Mouse (Mus musculus): Measurements from ENCODE around the gene Gpn1. TPM values are rescaled to one million over a fixed set of nuclear protein-coding genes. Genes with fewer than 3 reads are reported as not detected.

Gpn1 gene
- polyA plus RNA-seq (2014; fragmentation: Nextera tagmentation; extraction: Ambion mirVana): 66.7 and 73.3 TPM in 2 replicates

DNA sequence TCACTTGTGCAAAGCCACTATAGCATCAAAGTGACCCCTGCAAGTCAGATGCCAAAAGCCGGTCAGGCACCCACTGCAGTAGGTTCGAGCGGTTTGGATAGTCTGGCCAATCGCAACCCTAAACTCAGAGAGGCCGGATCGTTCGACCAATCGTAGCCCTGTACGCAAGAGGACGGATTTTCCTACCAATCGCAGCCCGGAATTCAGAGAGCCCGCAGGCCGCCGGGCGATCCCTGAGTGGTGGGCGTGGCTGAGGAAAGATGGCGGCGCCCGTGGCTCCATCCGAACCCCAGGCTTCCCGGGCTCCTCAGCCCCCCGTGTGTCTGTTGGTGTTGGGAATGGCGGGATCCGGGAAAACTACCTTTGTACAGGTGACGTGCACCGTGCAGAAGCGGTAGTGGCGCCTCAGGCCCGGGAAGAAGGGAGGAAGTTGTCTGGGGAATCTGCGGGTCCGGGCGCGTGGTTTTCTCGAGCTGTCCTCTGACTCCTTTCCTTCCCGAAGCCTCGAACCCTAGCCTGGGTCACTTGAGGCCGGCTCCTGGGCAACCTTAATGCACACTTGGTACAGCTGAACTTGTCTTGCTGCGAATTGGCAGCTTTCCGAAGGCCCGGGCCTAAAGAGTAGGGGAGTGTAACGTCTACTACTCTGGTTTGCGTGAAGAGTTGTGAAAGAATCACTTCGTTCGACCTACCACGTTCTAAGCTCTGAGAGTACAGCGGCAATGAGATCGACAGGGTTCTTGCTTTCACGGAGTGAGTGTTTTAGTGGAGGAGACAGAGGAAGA, at the start of gene Gpn1:
TSS of gene Gpn1 (plus strand) at position 229 of the 785 bp plus-strand sequence.
- Histone ChIP-seq H3K4me2 (replicated peaks; ENCODE audit: low read depth, low read length) (peak within 1 kb of the TSS; percentile 64), H3K9me3 (ENCODE audit: control insufficient read depth, low read length) (no peaks in the 10 kb centered on the region), H3K27ac (ENCODE audit: low read depth, low read length) (no peak within 1 kb of the TSS), H3K4me3 (ENCODE audit: low read depth, low read length) (peak within 1 kb of the TSS; percentile 68), H3K4me1 (replicated peaks; ENCODE audit: control insufficient read depth, insufficient read depth, low read length) (peaks cover 3% of the 10 kb centered on the region; the same call in 1 of the 2 replicates), H3K27me3 (ENCODE audit: control insufficient read depth, insufficient read depth, low read length) (no peaks in the 10 kb centered on the region), H3K9ac (ENCODE audit: low read depth, low read length) (peak within 1 kb of the TSS; percentile 61), H3K36me3 (ENCODE audit: control insufficient read depth, insufficient read depth, low read length) (peaks cover 7% of the 10 kb centered on the region)
- DNase-seq (ENCODE audit: low spot score) (peak; percentile 91), ATAC-seq (ENCODE audit: low FRiP score) (peak; percentile 100)
- WGBS: under 1% methylated on average over 49 of the region's 49 CpGs

DNA sequence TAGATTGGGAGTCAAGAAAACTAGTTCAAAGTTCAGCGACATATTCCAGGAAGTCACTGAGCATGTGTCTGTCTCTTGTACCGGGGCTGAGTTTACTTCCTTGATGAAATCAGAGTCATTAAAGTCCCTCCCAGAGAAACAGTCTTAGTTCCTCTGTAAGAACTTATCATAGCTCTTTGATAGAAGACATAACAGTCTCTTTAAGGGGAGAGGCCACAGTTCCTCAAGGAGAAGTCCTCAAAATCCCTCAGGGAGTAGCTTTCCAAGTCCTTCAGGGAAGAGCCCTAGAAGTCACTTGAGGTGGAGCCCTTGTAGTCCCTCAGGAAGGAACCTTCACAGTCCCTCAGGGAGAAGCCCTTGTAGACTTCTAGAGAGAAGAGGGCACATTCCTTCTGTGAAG, 43.2 kb upstream of the Gpn1 start:
- 89% methylated on average over 2 of the region's 2 CpGs for WGBS
- ATAC-seq (ENCODE audit: low FRiP score) (no peak), DNase-seq (ENCODE audit: low spot score) (no peak)
- H3K9ac ChIP-seq (ENCODE audit: low read depth, low read length): no peak overlapping the region
- no peaks in the 10 kb centered on the region for H3K36me3 ChIP-seq (ENCODE audit: control insufficient read depth, insufficient read depth, low read length)
- H3K4me3 ChIP-seq (ENCODE audit: low read depth, low read length): no peak overlapping the region
- no peaks in the 10 kb centered on the region; the same call in 1 of the 2 replicates for H3K4me1 ChIP-seq (replicated peaks; ENCODE audit: control insufficient read depth, insufficient read depth, low read length)
- H3K27me3 ChIP-seq (ENCODE audit: control insufficient read depth, insufficient read depth, low read length): no peaks in the 10 kb centered on the region
- no peaks in the 10 kb centered on the region for H3K9me3 ChIP-seq (ENCODE audit: control insufficient read depth, low read length)
- no peak overlapping the region for H3K27ac ChIP-seq (ENCODE audit: low read depth, low read length)
- no peak overlapping the region for H3K4me2 ChIP-seq (replicated peaks; ENCODE audit: low read depth, low read length)

DNA sequence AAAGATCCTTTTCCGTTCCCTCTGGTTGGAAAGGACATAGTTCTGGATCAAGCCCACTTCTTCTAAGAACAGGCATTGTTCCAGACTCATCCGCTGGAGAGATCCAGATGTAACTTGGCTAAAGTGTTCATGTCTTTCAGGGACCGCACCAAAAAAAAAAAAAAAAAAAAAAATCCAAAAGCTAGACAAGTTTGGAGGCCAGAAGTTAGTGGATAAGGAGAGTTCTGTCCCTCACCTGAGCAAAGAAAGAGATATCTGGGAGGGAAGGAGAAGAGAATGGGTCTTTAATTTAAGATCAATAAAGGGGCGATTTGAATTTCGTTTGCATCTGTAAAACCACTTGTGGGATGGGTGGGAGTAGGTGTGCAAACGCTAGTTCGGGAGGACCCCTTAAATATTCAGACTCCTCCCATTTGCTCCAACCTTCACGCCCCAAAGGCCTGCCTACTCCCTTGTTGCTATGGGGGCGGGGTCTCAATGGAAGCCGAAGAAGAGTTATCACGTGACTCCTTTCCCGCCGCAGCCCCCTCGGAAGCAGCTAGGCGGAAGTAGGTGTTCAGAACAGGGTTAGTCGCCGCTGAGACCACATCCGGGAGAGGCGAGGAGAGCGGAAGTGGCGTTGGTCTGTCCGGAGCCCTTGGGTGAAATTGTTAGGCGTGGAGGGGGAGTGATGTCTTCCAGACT, 42.5 kb upstream of the Gpn1 start, which contains the start of gene Zfp512:
TSS of gene Zfp512 (plus strand) at position 554 of the 684 bp plus-strand sequence.
- Histone ChIP-seq H3K9me3 (ENCODE audit: control insufficient read depth, low read length) (no peaks in the 10 kb centered on the region), H3K4me2 (replicated peaks; ENCODE audit: low read depth, low read length) (peak within 1 kb of the TSS; percentile 73), H3K36me3 (ENCODE audit: control insufficient read depth, insufficient read depth, low read length) (no peaks in the 10 kb centered on the region), H3K9ac (ENCODE audit: low read depth, low read length) (peak within 1 kb of the TSS; percentile 65), H3K27ac (ENCODE audit: low read depth, low read length) (no peak within 1 kb of the TSS), H3K4me3 (ENCODE audit: low read depth, low read length) (peak within 1 kb of the TSS; percentile 46), H3K4me1 (replicated peaks; ENCODE audit: control insufficient read depth, insufficient read depth, low read length) (no peaks in the 10 kb centered on the region; the same call in 1 of the 2 replicates), H3K27me3 (ENCODE audit: control insufficient read depth, insufficient read depth, low read length) (no peaks in the 10 kb centered on the region)
- DNase-seq (ENCODE audit: low spot score) (peak; percentile 96), ATAC-seq (ENCODE audit: low FRiP score) (peak; percentile 99)
- WGBS: 6% methylated on average over 23 of the region's 23 CpGs

DNA sequence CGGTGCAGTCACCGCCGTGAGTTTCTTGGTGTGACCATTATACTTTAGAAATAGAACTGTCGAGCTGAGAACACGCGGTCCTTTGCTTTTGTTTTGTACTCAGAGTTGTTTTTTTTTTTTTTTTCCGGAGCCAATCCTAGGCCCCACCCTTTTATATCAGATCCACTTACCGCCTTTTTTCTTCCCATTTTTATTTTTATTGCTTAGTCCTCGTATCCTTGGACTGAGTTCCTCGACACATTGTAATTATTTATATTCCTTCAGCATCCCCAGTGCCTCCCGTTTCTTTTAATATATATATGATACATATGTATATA, 42.0 kb upstream of the Gpn1 start:
- H3K9ac ChIP-seq (ENCODE audit: low read depth, low read length): peak overlapping the region; percentile 65
- H3K4me3 ChIP-seq (ENCODE audit: low read depth, low read length): peak overlapping the region; percentile 46
- no peaks in the 10 kb centered on the region; the same call in 1 of the 2 replicates for H3K4me1 ChIP-seq (replicated peaks; ENCODE audit: control insufficient read depth, insufficient read depth, low read length)
- H3K27me3 ChIP-seq (ENCODE audit: control insufficient read depth, insufficient read depth, low read length): no peaks in the 10 kb centered on the region
- no peaks in the 10 kb centered on the region for H3K36me3 ChIP-seq (ENCODE audit: control insufficient read depth, insufficient read depth, low read length)
- H3K27ac ChIP-seq (ENCODE audit: low read depth, low read length): no peak overlapping the region
- peak overlapping the region; percentile 73 for H3K4me2 ChIP-seq (replicated peaks; ENCODE audit: low read depth, low read length)
- under 1% methylated on average over 11 of the region's 11 CpGs for WGBS
- ATAC-seq (ENCODE audit: low FRiP score) (no peak), DNase-seq (ENCODE audit: low spot score) (no peak)
- H3K9me3 ChIP-seq (ENCODE audit: control insufficient read depth, low read length): no peaks in the 10 kb centered on the region

DNA sequence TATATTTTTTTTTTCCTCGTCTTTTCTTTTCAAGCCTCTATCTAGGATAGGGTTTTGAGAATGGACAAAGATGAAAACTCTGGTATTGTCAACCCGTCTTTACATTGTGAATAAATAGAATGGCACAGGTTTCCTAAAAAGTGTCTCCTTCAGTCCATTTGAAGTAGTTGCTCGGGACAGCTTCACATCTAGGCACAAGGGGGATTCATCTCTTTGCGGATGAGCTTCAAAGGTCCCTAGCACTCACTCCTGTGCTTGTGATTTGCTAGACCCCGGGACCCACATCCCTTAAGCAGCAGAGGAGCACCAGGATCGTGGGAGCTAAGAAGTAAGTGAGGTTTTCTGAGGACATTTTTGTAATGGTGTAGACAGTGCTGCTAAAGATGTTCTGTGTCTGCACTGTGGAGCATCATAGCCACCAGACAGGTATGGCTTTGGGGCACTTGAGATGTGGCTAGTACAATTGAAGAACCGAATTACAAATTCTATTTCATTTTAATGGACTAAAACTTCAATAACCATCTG, 41.6 kb upstream of the Gpn1 start:
- Histone ChIP-seq H3K4me2 (replicated peaks; ENCODE audit: low read depth, low read length) (peak overlapping the region; percentile 73), H3K9me3 (ENCODE audit: control insufficient read depth, low read length) (no peaks in the 10 kb centered on the region), H3K9ac (ENCODE audit: low read depth, low read length) (peak overlapping the region; percentile 54), H3K27me3 (ENCODE audit: control insufficient read depth, insufficient read depth, low read length) (no peaks in the 10 kb centered on the region), H3K4me3 (ENCODE audit: low read depth, low read length) (peak overlapping the region; percentile 46), H3K4me1 (replicated peaks; ENCODE audit: control insufficient read depth, insufficient read depth, low read length) (no peaks in the 10 kb centered on the region; the same call in 1 of the 2 replicates), H3K27ac (ENCODE audit: low read depth, low read length) (no peak overlapping the region), H3K36me3 (ENCODE audit: control insufficient read depth, insufficient read depth, low read length) (no peaks in the 10 kb centered on the region)
- WGBS: 20% methylated on average over 7 of the region's 7 CpGs
- ATAC-seq (ENCODE audit: low FRiP score): no peak
- peak; percentile 21 for DNase-seq (ENCODE audit: low spot score)

DNA sequence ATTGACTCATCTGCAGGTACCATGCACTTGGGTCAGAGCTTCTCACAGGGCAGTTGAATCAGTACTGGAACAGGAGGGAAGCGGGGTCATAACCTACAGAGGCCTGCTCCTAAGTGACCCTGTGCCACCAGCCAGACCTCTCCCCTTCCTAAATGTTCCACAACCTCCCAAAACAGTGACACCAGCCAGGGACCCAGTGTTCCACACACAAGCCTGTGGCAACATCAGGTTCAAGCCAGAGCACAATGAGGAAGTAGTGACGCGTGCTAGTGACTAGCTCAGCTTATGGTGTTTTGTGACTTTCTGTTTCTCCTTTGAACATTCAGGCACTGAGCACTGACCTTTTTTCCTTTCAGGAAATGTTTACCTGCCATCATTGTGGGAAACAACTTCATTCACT, 26.7 kb upstream of the Gpn1 start:
- no peaks in the 10 kb centered on the region for H3K27me3 ChIP-seq (ENCODE audit: control insufficient read depth, insufficient read depth, low read length)
- no peaks in the 10 kb centered on the region for H3K9me3 ChIP-seq (ENCODE audit: control insufficient read depth, low read length)

DNA sequence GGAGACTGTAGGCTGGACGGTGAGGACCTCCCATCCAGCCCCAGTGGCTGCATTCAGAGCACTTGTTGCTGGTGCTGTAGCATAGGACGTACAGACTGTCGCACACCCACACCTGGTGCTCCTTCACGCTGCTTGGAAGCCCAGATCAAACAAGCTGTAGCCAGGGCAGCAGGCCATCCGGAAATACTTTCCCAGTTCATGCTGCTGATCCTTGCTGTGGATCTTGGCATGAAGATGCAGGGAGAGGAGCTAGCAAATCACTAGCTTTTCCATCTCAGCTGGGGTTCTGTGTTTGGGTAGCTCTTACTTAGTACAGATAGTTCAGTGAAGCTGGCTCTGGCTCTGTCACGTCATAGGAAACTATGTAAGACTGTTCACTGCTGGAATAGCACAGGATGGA, 24.8 kb upstream of the Gpn1 start:
- 94% methylated on average over 6 of the region's 6 CpGs for WGBS
- DNase-seq (ENCODE audit: low spot score) (no peak), ATAC-seq (ENCODE audit: low FRiP score) (no peak)
- Histone ChIP-seq H3K36me3 (ENCODE audit: control insufficient read depth, insufficient read depth, low read length) (peaks cover 13% of the 10 kb centered on the region), H3K27me3 (ENCODE audit: control insufficient read depth, insufficient read depth, low read length) (no peaks in the 10 kb centered on the region), H3K9ac (ENCODE audit: low read depth, low read length) (no peak overlapping the region), H3K4me3 (ENCODE audit: low read depth, low read length) (no peak overlapping the region), H3K4me1 (replicated peaks; ENCODE audit: control insufficient read depth, insufficient read depth, low read length) (no peaks in the 10 kb centered on the region), H3K27ac (ENCODE audit: low read depth, low read length) (no peak overlapping the region), H3K9me3 (ENCODE audit: control insufficient read depth, low read length) (no peaks in the 10 kb centered on the region), H3K4me2 (replicated peaks; ENCODE audit: low read depth, low read length) (no peak overlapping the region)

More for the DNA sequence above, 26.7 kb upstream of the Gpn1 start:
- no peak overlapping the region for H3K9ac ChIP-seq (ENCODE audit: low read depth, low read length)
- H3K4me2 ChIP-seq (replicated peaks; ENCODE audit: low read depth, low read length): no peak overlapping the region
- H3K4me1 ChIP-seq (replicated peaks; ENCODE audit: control insufficient read depth, insufficient read depth, low read length): no peaks in the 10 kb centered on the region
- DNase-seq (ENCODE audit: low spot score) (no peak), ATAC-seq (ENCODE audit: low FRiP score) (no peak)
- no peak overlapping the region for H3K27ac ChIP-seq (ENCODE audit: low read depth, low read length)
- H3K36me3 ChIP-seq (ENCODE audit: control insufficient read depth, insufficient read depth, low read length): peaks cover 12% of the 10 kb centered on the region
- no peak overlapping the region for H3K4me3 ChIP-seq (ENCODE audit: low read depth, low read length)
- 97% methylated on average over 3 of the region's 3 CpGs for WGBS

DNA sequence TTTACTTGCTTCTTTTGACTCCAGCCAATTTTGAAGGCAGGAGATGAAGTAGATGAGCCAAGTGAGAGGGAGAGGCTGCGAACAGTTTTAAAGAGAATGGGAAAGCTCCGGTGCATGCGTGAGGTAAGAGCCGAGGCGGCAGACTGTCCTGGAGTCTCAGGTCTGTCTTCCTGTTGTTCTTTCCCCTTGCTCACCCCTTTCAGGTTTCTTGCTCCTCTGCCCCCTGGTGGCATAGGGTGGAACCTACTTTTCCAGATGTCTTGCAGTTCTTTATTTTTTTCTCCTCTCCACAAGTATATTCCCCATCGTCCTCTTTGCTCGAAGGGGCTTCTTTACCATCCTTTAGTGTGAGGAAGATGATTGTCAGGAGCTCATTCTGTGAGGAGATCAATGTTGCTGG, 24.2 kb upstream of the Gpn1 start:
- WGBS: 81% methylated on average over 7 of the region's 7 CpGs
- Histone ChIP-seq H3K27ac (ENCODE audit: low read depth, low read length) (no peak overlapping the region), H3K4me1 (replicated peaks; ENCODE audit: control insufficient read depth, insufficient read depth, low read length) (no peaks in the 10 kb centered on the region), H3K4me3 (ENCODE audit: low read depth, low read length) (no peak overlapping the region), H3K9ac (ENCODE audit: low read depth, low read length) (no peak overlapping the region), H3K4me2 (replicated peaks; ENCODE audit: low read depth, low read length) (no peak overlapping the region), H3K36me3 (ENCODE audit: control insufficient read depth, insufficient read depth, low read length) (peaks cover 13% of the 10 kb centered on the region), H3K27me3 (ENCODE audit: control insufficient read depth, insufficient read depth, low read length) (no peaks in the 10 kb centered on the region), H3K9me3 (ENCODE audit: control insufficient read depth, low read length) (no peaks in the 10 kb centered on the region)
- peak; percentile 64 for DNase-seq (ENCODE audit: low spot score)
- ATAC-seq (ENCODE audit: low FRiP score): no peak
